Mouse (Mus musculus): ENCODE measurements around the gene Vdac1. TPM values are rescaled to one million over a fixed set of nuclear protein-coding genes. Genes with fewer than 3 reads are reported as not detected.

The Vdac1 gene
- total and polyA plus RNA-seq, 3 experiments: 55.1 to 207 (median 127) TPM

GRCm38 (mm10) chr11:52324442-52325367 lies 36.0 kb upstream of the Vdac1 start:
- Histone ChIP-seq H3K36me3 (replicated peaks) (no peaks in the 10 kb centered on the region), H3K27me3 (ENCODE audit: insufficient read depth, low read length) (peaks cover 16% of the 10 kb centered on the region), H3K4me3 (ENCODE audit: low read depth, low read length) (no peak overlapping the region), H3K9me3 (replicated peaks) (no peaks in the 10 kb centered on the region), H3K4me1 (ENCODE audit: insufficient read depth, low read depth, low read length) (no peaks in the 10 kb centered on the region)
- ATAC-seq (ENCODE audit: extremely low read depth, insufficient number of reproducible peaks, low FRiP score, poor library complexity, severe bottlenecking) (no peak), DNase-seq (ENCODE audit: low spot score) (no peak)
- TF ChIP-seq GATA1 (IDR thresholded peaks at IDR 0.05; ENCODE audit: borderline replicate concordance, low read length) (no peak), TAL1 (conservative IDR thresholded peaks at IDR 0.05; ENCODE audit: low read depth, low read length) (no peak)

GRCm38 (mm10) chr11:52327313-52327712 lies 33.3 kb upstream of the Vdac1 start:
- H3K4me3 ChIP-seq (ENCODE audit: low read depth, low read length): no peak overlapping the region
- no peaks in the 10 kb centered on the region for H3K36me3 ChIP-seq (replicated peaks)
- DNase-seq (ENCODE audit: low spot score): no peak
- H3K4me1 ChIP-seq (ENCODE audit: insufficient read depth, low read depth, low read length): no peaks in the 10 kb centered on the region
- no peaks in the 10 kb centered on the region for H3K9me3 ChIP-seq (replicated peaks)
- no peak for TF ChIP-seq GATA1 (IDR thresholded peaks at IDR 0.05; ENCODE audit: borderline replicate concordance, low read length)
- no peak for TF ChIP-seq POLR2AphosphoS5 (IDR thresholded peaks at IDR 0.05; ENCODE audit: insufficient replicate concordance, low read depth, low read length)
- TF ChIP-seq TAL1 (conservative IDR thresholded peaks at IDR 0.05; ENCODE audit: low read depth, low read length): no peak
- no peak for TF ChIP-seq GATA2 (IDR thresholded peaks at IDR 0.05; ENCODE audit: borderline replicate concordance, low read depth, low read length)
- TF ChIP-seq CTCF (IDR thresholded peaks at IDR 0.05; ENCODE audit: low read depth, low read length): no peak
- peaks cover 11% of the 10 kb centered on the region for H3K27me3 ChIP-seq (ENCODE audit: insufficient read depth, low read length)
- no peak for ATAC-seq (ENCODE audit: extremely low read depth, insufficient number of reproducible peaks, low FRiP score, poor library complexity, severe bottlenecking)

- DNase-seq (ENCODE audit: low spot score) (no peak), ATAC-seq (ENCODE audit: extremely low read depth, insufficient number of reproducible peaks, low FRiP score, poor library complexity, severe bottlenecking) (no peak)
- H3K36me3 ChIP-seq (replicated peaks): no peaks in the 10 kb centered on the region
- H3K4me3 ChIP-seq (ENCODE audit: low read depth, low read length): no peak overlapping the region
- no peaks in the 10 kb centered on the region for H3K4me1 ChIP-seq (ENCODE audit: insufficient read depth, low read depth, low read length)
- no peaks in the 10 kb centered on the region for H3K9me3 ChIP-seq (replicated peaks)
- TF ChIP-seq TAL1 (conservative IDR thresholded peaks at IDR 0.05; ENCODE audit: low read depth, low read length): no peak
- TF ChIP-seq POLR2AphosphoS5 (IDR thresholded peaks at IDR 0.05; ENCODE audit: insufficient replicate concordance, low read depth, low read length): no peak
- TF ChIP-seq GATA1 (IDR thresholded peaks at IDR 0.05; ENCODE audit: borderline replicate concordance, low read length): no peak
- TF ChIP-seq GATA2 (IDR thresholded peaks at IDR 0.05; ENCODE audit: borderline replicate concordance, low read depth, low read length): no peak
- no peak for TF ChIP-seq CTCF (IDR thresholded peaks at IDR 0.05; ENCODE audit: low read depth, low read length)
- H3K27me3 ChIP-seq (ENCODE audit: insufficient read depth, low read length): peaks cover 10% of the 10 kb centered on the region
Observed at GRCm38 (mm10) chr11:52332421-52333118, 28.1 kb upstream of the Vdac1 start.

GRCm38 (mm10) chr11:52333616-52334015 lies 27.0 kb upstream of the Vdac1 start:
- no peaks in the 10 kb centered on the region for H3K9me3 ChIP-seq (replicated peaks)
- no peaks in the 10 kb centered on the region for H3K36me3 ChIP-seq (replicated peaks)
- peaks cover 8% of the 10 kb centered on the region for H3K27me3 ChIP-seq (ENCODE audit: insufficient read depth, low read length)
- ATAC-seq (ENCODE audit: extremely low read depth, insufficient number of reproducible peaks, low FRiP score, poor library complexity, severe bottlenecking) (no peak), DNase-seq (ENCODE audit: low spot score) (no peak)
- H3K4me1 ChIP-seq (ENCODE audit: insufficient read depth, low read depth, low read length): no peaks in the 10 kb centered on the region
- no peak for TF ChIP-seq GATA2 (IDR thresholded peaks at IDR 0.05; ENCODE audit: borderline replicate concordance, low read depth, low read length)
- TF ChIP-seq TAL1 (conservative IDR thresholded peaks at IDR 0.05; ENCODE audit: low read depth, low read length): no peak
- no peak overlapping the region for H3K4me3 ChIP-seq (ENCODE audit: low read depth, low read length)

GRCm38 (mm10) chr11:52335263-52335662 lies 25.4 kb upstream of the Vdac1 start:
- Histone ChIP-seq H3K4me3 (ENCODE audit: low read depth, low read length) (no peak overlapping the region), H3K4me1 (ENCODE audit: insufficient read depth, low read depth, low read length) (no peaks in the 10 kb centered on the region), H3K36me3 (replicated peaks) (no peaks in the 10 kb centered on the region), H3K9me3 (replicated peaks) (no peaks in the 10 kb centered on the region), H3K27me3 (ENCODE audit: insufficient read depth, low read length) (peaks cover 13% of the 10 kb centered on the region)
- no peak for DNase-seq (ENCODE audit: low spot score)
- no peak for ATAC-seq (ENCODE audit: extremely low read depth, insufficient number of reproducible peaks, low FRiP score, poor library complexity, severe bottlenecking)
- TF ChIP-seq POLR2AphosphoS5 (IDR thresholded peaks at IDR 0.05; ENCODE audit: insufficient replicate concordance, low read depth, low read length) (no peak), TAL1 (conservative IDR thresholded peaks at IDR 0.05; ENCODE audit: low read depth, low read length) (no peak), GATA2 (IDR thresholded peaks at IDR 0.05; ENCODE audit: borderline replicate concordance, low read depth, low read length) (no peak), GATA1 (IDR thresholded peaks at IDR 0.05; ENCODE audit: borderline replicate concordance, low read length) (no peak), CTCF (IDR thresholded peaks at IDR 0.05; ENCODE audit: low read depth, low read length) (no peak)

GRCm38 (mm10) chr11:52335924-52336323 lies 24.7 kb upstream of the Vdac1 start:
- H3K36me3 ChIP-seq (replicated peaks): no peaks in the 10 kb centered on the region
- no peaks in the 10 kb centered on the region for H3K4me1 ChIP-seq (ENCODE audit: insufficient read depth, low read depth, low read length)
- no peaks in the 10 kb centered on the region for H3K9me3 ChIP-seq (replicated peaks)
- no peak for ATAC-seq (ENCODE audit: extremely low read depth, insufficient number of reproducible peaks, low FRiP score, poor library complexity, severe bottlenecking)
- peaks cover 17% of the 10 kb centered on the region for H3K27me3 ChIP-seq (ENCODE audit: insufficient read depth, low read length)
- TF ChIP-seq CTCF (IDR thresholded peaks at IDR 0.05; ENCODE audit: low read depth, low read length) (no peak), TAL1 (conservative IDR thresholded peaks at IDR 0.05; ENCODE audit: low read depth, low read length) (no peak), POLR2AphosphoS5 (IDR thresholded peaks at IDR 0.05; ENCODE audit: insufficient replicate concordance, low read depth, low read length) (no peak), GATA2 (IDR thresholded peaks at IDR 0.05; ENCODE audit: borderline replicate concordance, low read depth, low read length) (no peak), GATA1 (IDR thresholded peaks at IDR 0.05; ENCODE audit: borderline replicate concordance, low read length) (no peak)
- DNase-seq (ENCODE audit: low spot score): no peak
- H3K4me3 ChIP-seq (ENCODE audit: low read depth, low read length): no peak overlapping the region
